Mouse (Mus musculus): Measurements from ENCODE around the gene Cdc25a.

Cdc25a gene

DNA sequence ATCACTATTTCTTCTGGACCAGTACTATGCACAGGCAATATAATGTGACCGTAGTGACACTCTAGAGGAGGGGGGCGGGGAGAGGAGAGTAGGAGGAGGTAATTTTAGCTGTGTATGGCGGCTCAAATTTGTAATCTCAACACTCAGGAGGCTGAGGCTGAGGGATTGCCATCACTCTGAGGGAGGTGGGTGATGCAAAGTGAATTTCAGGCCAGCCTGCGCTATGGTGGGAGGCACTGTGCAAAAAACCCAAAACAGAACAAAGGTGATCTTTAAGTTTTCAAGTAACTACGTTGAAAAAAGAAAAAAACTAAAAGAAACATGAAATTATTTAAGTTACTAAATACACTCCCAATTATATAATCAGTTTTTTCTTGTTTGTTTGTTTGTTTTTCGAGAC, 55.4 kb downstream of the Cdc25a start:
- in situ Hi-C loops (cut with MboI; ENCODE audit: low sequenced_read_pairs) = no loop called here

DNA sequence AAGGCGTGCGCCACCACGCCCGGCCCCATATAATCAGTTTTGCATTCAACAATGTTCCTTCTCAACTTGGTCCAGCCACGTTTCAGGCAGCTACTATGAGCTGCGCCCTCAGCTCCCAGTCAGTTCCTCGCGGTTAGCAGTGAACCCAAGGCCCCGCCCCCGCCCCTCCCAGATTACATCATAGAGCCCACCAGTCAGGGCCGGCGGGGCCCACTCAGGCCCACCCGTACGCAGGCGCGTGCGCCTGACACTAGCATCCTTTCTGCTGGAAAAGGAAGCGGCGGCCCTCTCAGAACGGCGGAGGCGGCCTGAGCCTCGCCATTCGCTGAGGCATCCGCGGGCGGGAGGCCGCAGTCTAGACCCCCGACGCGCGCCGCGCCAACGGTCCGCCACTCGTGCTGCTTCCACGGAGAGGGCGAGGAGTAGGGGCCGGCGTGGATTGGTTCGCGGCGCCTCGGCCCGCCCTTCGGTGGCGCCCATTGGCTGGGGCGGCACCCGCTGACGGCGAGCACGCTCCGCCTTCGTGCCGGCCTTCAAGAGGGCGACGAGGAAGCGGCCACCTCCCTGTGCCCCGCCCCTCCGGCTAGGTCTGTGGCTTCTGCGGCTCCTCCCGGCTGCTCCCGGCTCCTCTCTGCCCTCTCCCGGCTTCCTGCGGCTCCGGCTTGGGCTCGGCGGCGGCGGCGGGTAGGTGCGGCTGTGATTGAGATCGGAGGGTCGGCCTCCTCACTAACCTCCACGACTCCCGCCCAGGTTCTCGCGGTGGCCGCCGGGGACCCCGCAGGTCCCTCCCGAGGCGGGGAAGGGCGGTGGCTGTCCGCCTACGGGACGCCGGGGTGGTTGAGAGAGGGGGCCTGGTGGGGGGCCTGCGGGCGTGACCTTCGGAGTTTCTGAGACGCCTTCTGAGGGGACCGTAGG, 56.1 kb downstream of the Cdc25a start, which contains the start of gene Map4:
Map4 (plus strand) TSS at position 204 of the 915 bp plus-strand sequence.
- in situ Hi-C loops (cut with MboI; ENCODE audit: low sequenced_read_pairs) = no loop called here

DNA sequence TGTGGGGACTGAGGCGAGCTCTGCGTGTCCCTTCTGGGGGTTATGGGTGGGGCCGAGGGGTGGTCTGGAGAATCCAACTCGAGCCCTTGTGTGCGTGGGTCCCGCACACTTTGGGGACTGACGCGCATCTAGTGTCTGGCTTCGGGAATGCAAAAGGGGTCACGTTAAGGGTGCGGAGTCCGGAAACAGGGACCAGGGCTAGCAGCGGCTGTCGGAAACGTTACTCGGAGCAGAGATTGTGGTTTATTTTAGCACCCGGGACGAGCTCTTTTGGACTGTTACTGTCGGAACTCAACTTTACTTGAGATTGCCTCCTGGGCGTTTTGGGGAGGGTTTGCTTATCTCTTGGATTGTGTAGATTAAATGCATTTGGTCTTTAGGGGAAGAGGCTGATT, 57.0 kb downstream of the Cdc25a start:
- in situ Hi-C loops (cut with MboI; ENCODE audit: low sequenced_read_pairs) = no loop called here

DNA sequence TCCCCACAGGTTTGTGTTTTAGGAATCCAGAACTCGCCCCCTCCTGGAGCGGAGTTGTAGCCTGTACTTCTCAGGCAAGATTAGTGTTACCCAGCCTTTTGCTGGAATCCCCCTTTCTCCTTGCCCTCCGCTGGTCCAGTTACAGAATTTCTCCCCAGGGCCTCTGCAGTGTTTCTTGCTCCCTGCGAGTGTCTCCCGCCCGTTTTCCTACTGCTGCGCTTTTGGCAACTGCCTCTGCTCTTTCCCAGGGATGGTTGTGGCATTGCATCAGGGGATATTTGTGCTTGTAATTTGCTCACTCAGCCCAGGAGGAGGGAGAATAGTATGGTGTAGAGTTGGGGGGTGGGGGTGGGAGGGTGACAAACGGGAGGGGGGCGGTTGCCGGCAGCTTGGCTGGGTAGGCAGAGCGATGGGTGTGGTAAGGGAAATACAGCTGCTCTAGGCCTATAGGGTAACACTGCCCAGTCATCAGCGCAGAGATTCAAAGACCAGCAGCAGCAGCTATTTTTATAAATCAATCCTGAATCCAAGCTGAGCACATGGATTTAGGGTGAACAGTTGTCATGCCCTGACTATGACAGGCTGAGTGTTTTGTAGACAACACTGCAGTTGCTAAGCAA, 57.5 kb downstream of the Cdc25a start:
- in situ Hi-C loops (cut with MboI; ENCODE audit: low sequenced_read_pairs) = no loop called here

DNA sequence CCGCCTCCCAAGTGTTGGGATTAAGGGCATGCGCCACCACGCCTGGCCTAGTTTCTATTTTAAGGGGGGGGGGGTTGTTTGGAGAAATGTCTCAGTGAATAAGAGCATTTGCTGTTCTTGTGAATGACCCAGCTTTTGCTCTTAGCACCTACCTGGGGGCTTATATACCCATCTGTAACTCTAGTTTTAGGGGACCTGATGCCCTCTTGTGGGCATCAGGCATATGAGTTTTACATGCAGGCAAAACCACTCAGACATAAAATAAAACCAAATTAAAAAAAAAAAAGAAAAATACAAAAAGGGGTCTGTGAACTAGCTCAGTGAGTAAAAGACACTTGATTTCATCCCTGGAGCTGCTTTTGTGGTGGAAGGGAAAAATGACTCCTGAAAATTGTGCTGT, 64.0 kb downstream of the Cdc25a start:
- in situ Hi-C loops (cut with MboI; ENCODE audit: low sequenced_read_pairs) = no loop called here

DNA sequence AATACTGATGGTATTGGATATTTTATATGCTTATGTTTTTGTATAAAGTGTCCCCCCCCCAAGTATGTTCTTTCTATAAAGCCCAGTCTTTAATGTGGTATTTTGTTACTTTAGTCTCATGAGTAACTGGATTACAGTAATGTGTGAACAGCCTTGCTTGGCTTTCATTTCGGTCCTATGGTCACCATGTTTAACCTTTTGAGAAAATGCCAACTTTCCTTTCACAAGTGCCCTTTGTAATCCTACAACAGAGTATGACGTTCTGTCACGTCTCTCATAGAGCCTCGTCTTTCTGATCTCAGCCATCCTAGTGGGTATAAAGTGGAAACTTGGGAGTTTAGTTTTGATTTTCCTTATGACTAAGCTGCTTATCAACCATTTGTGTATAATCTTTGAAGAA, 67.4 kb downstream of the Cdc25a start:
- in situ Hi-C loops (cut with MboI; ENCODE audit: low sequenced_read_pairs) = no loop called here
